Mouse (Mus musculus): ENCODE measurements at regions not wholly inside any gene's neighbourhood (a gene's known extent, or its start where the extent isn't known, plus 50 kb on each side); places are given as distances from the start of the nearest gene placed in this dataset.

DNA sequence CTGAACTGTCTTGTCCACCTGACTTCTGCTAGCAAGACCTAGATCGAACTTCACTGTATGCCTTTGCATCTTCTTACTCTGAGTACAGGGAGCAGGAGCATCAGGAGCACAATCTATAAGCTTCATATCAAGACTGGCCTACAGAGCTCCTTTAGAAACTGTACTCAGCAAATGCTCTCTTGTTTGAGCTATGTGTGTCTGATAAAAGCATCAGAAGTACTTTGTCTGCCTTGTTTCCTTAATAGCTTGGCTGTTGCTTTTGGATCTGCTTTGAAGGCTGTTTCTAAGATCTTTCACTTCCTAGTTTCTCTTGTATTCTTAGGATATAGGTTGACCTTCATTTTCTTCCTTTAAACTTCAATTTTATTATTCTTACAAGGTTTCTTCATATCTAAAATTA is 175.3 kb upstream of the Cypt12 start:
- no peak overlapping the region for H3K4me3 ChIP-seq (ENCODE audit: low read depth, low read length)
- H3K9ac ChIP-seq (ENCODE audit: low read depth, low read length), result no peak overlapping the region
- no peak overlapping the region for H3K4me2 ChIP-seq (ENCODE audit: low read depth, low read length)
- H3K27ac ChIP-seq (replicated peaks; ENCODE audit: low read depth, low read length), result no peak overlapping the region
- DNase-seq (ENCODE audit: low spot score), result no peak
- H3K27me3 ChIP-seq (replicated peaks; ENCODE audit: control insufficient read depth, insufficient read depth, low read length), result no peaks in the 10 kb centered on the region
- H3K9me3 ChIP-seq (ENCODE audit: control insufficient read depth, low read length), result no peaks in the 10 kb centered on the region
- WGBS, result 88% methylated on average over 1 of the region's 1 CpGs
- no peaks in the 10 kb centered on the region for H3K4me1 ChIP-seq (ENCODE audit: control insufficient read depth, insufficient read depth, low read length)
- ATAC-seq (ENCODE audit: low read depth), result no peak
- no peaks in the 10 kb centered on the region for H3K36me3 ChIP-seq (ENCODE audit: control insufficient read depth, insufficient read depth, low read length)

DNA sequence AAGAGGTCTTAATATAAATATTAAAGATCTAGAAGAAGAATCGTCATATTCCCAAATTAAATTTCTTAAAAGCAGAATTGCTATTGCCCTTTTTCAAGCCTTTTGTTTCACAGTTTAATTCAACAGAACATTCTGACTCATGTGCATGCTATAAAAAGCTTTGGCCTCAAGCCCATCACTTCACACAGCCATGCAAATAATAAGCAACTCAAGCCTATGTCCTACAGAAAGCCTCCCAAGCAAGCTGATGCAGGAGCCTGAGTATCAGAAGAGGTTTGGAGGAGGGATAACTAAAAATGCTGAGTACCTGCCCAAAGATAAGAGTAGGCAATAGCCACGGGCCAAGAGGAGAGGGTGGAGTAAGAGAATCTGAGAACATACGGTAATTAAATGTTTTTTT is 169.1 kb upstream of the Cypt12 start:
- 77% methylated on average over 3 of the region's 3 CpGs for WGBS

DNA sequence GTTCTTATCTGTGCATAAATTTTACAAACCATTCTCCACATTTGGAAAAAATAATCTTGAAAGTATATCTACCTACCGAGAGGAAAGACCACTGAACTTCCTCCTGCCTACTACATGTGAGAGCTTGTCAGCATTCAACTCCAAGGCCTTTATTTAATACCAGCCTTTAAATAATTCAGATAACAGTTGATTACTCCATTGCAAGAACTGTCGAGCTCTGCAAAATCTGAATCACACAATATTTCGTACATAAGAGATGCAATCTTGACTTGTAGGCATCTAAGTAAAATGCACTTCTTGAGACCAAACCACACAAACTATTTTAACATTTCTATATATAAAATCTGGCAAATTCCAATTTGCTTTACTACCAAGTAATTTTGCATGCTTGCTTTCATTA is 164.1 kb upstream of the Cypt12 start:
- no peak overlapping the region for H3K27ac ChIP-seq (replicated peaks; ENCODE audit: low read depth, low read length)
- 66% methylated on average over 3 of the region's 3 CpGs for WGBS

More for the DNA sequence above, 169.1 kb upstream of the Cypt12 start:
- ATAC-seq (ENCODE audit: low read depth) (no peak), DNase-seq (ENCODE audit: low spot score) (no peak)
- Histone ChIP-seq H3K4me3 (ENCODE audit: low read depth, low read length) (no peak overlapping the region), H3K27ac (replicated peaks; ENCODE audit: low read depth, low read length) (no peak overlapping the region), H3K4me1 (ENCODE audit: control insufficient read depth, insufficient read depth, low read length) (no peaks in the 10 kb centered on the region), H3K4me2 (ENCODE audit: low read depth, low read length) (no peak overlapping the region), H3K27me3 (replicated peaks; ENCODE audit: control insufficient read depth, insufficient read depth, low read length) (peaks cover 6% of the 10 kb centered on the region), H3K9me3 (ENCODE audit: control insufficient read depth, low read length) (no peaks in the 10 kb centered on the region), H3K36me3 (ENCODE audit: control insufficient read depth, insufficient read depth, low read length) (no peaks in the 10 kb centered on the region), H3K9ac (ENCODE audit: low read depth, low read length) (no peak overlapping the region)

DNA sequence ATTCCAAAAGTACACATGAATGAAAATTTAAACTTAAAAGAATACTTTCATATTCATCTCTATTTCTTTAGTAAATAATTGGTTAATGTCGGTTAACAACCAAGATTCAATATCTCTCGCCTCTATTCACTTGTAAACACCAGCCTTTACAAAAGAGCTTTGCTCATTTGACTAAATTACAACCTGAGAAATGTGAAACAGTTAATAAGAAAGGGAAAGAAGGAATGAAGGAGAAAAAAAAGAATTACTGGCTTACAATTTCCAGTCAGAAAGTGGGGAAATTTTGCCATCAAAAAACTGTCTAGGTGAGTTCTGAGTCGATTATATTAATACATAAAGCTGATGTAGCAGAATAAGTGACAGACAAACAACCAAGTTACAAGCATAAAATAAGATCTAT is 163.6 kb upstream of the Cypt12 start:
- Histone ChIP-seq H3K36me3 (ENCODE audit: control insufficient read depth, insufficient read depth, low read length) (no peaks in the 10 kb centered on the region), H3K4me1 (ENCODE audit: control insufficient read depth, insufficient read depth, low read length) (peaks cover 11% of the 10 kb centered on the region), H3K9ac (ENCODE audit: low read depth, low read length) (no peak overlapping the region), H3K4me3 (ENCODE audit: low read depth, low read length) (no peak overlapping the region), H3K9me3 (ENCODE audit: control insufficient read depth, low read length) (no peaks in the 10 kb centered on the region), H3K27ac (replicated peaks; ENCODE audit: low read depth, low read length) (no peak overlapping the region), H3K27me3 (replicated peaks; ENCODE audit: control insufficient read depth, insufficient read depth, low read length) (peaks cover 58% of the 10 kb centered on the region), H3K4me2 (ENCODE audit: low read depth, low read length) (no peak overlapping the region)
- ATAC-seq (ENCODE audit: low read depth) (no peak), DNase-seq (ENCODE audit: low spot score) (no peak)
- 39% methylated on average over 3 of the region's 3 CpGs for WGBS

More for the DNA sequence above, 164.1 kb upstream of the Cypt12 start:
- no peak for DNase-seq (ENCODE audit: low spot score)
- peaks cover 53% of the 10 kb centered on the region for H3K27me3 ChIP-seq (replicated peaks; ENCODE audit: control insufficient read depth, insufficient read depth, low read length)
- no peak overlapping the region for H3K4me3 ChIP-seq (ENCODE audit: low read depth, low read length)
- H3K4me1 ChIP-seq (ENCODE audit: control insufficient read depth, insufficient read depth, low read length), result peaks cover 11% of the 10 kb centered on the region
- no peak for ATAC-seq (ENCODE audit: low read depth)
- H3K4me2 ChIP-seq (ENCODE audit: low read depth, low read length), result no peak overlapping the region
- H3K9me3 ChIP-seq (ENCODE audit: control insufficient read depth, low read length), result no peaks in the 10 kb centered on the region
- no peak overlapping the region for H3K9ac ChIP-seq (ENCODE audit: low read depth, low read length)
- no peaks in the 10 kb centered on the region for H3K36me3 ChIP-seq (ENCODE audit: control insufficient read depth, insufficient read depth, low read length)

DNA sequence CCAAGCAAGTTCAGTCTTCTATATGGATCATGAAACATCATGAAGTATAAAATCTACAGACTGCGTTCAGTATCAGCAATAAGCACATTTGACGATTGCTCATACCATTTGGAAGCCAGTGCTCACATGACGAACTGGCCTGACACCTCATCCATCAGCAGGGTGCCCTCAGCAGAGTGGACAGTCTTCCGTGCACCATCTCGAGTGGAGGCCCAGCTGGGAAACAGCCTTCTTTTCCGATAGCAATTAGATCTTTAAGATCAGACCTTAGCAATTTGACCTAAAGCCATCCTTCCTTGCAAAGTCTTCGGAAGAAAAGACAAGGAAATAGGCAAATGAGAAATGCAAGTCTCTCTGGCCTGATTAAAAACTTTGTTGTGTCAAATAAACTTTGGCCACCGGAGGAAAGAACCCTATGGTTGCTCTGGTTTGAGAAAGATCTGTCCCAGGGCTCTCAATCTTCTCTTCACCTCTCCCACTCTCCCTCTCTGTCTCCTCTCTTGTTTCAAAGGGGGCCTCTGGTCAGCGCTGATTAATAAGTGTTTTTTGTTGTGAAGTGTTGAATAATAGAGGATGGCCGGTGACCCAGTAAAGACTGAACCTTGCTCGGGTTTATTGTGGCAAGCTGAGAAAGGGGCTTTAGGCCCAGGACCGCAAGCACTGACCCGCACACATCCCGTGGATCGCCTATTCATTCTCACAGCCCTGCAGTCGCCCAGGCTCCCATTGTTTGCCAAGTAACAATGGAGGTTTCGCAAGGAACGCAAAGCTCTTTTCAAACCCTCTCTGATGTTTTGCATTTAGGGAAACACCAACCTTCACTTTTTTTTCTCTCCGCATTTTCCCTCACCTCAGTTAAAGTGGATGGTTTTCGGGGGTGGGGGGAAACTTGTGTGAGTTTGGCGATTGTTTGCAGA is 162.8 kb upstream of the Cypt12 start:
- peaks cover 66% of the 10 kb centered on the region for H3K27me3 ChIP-seq (replicated peaks; ENCODE audit: control insufficient read depth, insufficient read depth, low read length)
- ATAC-seq (ENCODE audit: low read depth), result peak; percentile 71; the same call in 1 of the 2 replicates
- peak overlapping the region; percentile 54; the same call in 1 of the 2 replicates for H3K9ac ChIP-seq (ENCODE audit: low read depth, low read length)

DNA sequence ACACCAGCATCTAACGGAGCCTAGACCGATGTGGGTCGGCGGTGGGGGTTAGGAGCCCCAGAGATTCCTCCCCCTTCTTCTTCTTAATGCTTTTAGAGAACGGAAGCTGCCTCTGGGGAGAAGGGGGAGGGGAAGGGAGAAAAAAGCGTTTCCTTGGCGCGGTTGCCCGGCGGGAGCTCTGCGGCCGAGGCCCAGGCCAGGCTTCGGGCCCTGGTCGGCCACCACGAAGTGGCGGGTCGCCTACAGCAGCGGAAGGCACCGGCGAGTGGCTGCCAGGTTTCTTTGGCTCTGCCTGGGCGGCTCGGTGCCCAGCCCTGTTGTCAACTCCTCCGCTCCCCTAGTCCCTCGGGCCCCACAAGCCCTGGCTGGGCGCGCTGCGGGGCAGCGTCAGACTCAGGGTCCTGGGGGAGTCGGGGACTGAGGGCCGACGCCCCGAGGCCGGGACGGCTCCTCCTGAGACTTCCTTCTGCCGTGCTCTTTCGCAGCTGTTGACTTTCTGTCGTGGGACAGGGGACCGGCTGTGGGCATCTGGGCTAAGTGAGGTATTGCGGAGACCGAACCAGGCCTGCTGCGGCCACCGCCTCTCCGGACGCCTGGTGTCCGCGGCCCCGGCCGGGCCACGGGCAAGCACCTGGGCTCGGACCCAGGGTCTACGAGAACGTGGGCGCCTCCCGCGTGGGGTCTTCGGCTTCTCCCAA is 162.0 kb upstream of the Cypt12 start:
- Histone ChIP-seq H3K27ac (replicated peaks; ENCODE audit: low read depth, low read length) (no peak overlapping the region; the same call in 1 of the 2 replicates), H3K9ac (ENCODE audit: low read depth, low read length) (peak overlapping the region; percentile 54), H3K4me1 (ENCODE audit: control insufficient read depth, insufficient read depth, low read length) (peaks cover 11% of the 10 kb centered on the region), H3K27me3 (replicated peaks; ENCODE audit: control insufficient read depth, insufficient read depth, low read length) (peaks cover 73% of the 10 kb centered on the region), H3K9me3 (ENCODE audit: control insufficient read depth, low read length) (no peaks in the 10 kb centered on the region), H3K4me2 (ENCODE audit: low read depth, low read length) (peak overlapping the region; percentile 73), H3K4me3 (ENCODE audit: low read depth, low read length) (peak overlapping the region; percentile 42), H3K36me3 (ENCODE audit: control insufficient read depth, insufficient read depth, low read length) (no peaks in the 10 kb centered on the region)
- ATAC-seq (ENCODE audit: low read depth), result peak; percentile 56; the same call in 1 of the 2 replicates
- DNase-seq (ENCODE audit: low spot score), result peak; percentile 38
- WGBS, result 1% methylated on average over 21 of the region's 56 CpGs

More for the DNA sequence above, 162.8 kb upstream of the Cypt12 start:
- Histone ChIP-seq H3K4me1 (ENCODE audit: control insufficient read depth, insufficient read depth, low read length) (peaks cover 11% of the 10 kb centered on the region), H3K27ac (replicated peaks; ENCODE audit: low read depth, low read length) (no peak overlapping the region; the same call in 1 of the 2 replicates), H3K4me3 (ENCODE audit: low read depth, low read length) (peak overlapping the region; percentile 42), H3K36me3 (ENCODE audit: control insufficient read depth, insufficient read depth, low read length) (no peaks in the 10 kb centered on the region), H3K9me3 (ENCODE audit: control insufficient read depth, low read length) (no peaks in the 10 kb centered on the region), H3K4me2 (ENCODE audit: low read depth, low read length) (peak overlapping the region; percentile 73)
- WGBS, result 4% methylated on average over 21 of the region's 21 CpGs
- peak; percentile 50 for DNase-seq (ENCODE audit: low spot score)

DNA sequence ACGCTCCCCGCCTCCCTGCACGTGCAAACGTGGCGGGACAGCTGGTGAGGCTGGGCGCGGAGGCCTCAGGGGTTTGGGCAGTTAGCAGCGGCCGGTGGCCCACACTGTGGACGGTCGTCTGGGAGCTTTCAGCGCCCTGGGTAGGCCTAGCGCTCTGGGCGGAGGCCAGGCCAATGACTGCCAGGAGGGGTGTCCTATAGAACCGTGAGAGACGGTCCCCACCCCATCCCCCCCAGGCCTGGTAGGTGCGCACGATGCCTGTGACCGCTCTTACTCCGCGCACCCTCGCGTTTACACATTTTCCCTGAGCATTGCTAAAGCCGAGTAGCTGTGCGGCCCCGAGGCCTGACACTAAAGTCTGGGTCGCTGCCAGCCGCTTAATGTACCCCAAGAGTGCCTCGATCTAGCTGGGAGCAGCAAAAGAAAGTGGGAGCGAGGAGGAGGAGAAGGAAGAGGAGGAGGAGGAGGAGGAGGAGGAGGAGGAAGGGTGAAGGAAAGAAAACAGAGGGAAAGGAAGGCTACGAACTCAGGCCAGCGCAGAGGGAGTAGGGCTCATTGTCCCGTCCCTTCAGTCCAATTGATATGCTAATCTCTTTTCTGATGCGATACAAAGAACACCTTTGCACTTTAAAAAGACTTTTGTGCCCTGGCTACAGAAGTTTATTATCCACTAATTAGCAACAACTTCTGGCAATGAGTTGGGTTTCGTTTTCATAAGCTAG is 161.3 kb upstream of the Cypt12 start:
- peak; percentile 73 for ATAC-seq (ENCODE audit: low read depth)
- H3K4me2 ChIP-seq (ENCODE audit: low read depth, low read length), result peak overlapping the region; percentile 73
- H3K27ac ChIP-seq (replicated peaks; ENCODE audit: low read depth, low read length), result no peak overlapping the region; the same call in 1 of the 2 replicates
- H3K4me1 ChIP-seq (ENCODE audit: control insufficient read depth, insufficient read depth, low read length), result peaks cover 11% of the 10 kb centered on the region
- DNase-seq (ENCODE audit: low spot score), result no peak
- no peaks in the 10 kb centered on the region for H3K36me3 ChIP-seq (ENCODE audit: control insufficient read depth, insufficient read depth, low read length)
- WGBS, result 3% methylated on average over 18 of the region's 35 CpGs
- peak overlapping the region; percentile 42 for H3K4me3 ChIP-seq (ENCODE audit: low read depth, low read length)
- no peaks in the 10 kb centered on the region for H3K9me3 ChIP-seq (ENCODE audit: control insufficient read depth, low read length)
- H3K27me3 ChIP-seq (replicated peaks; ENCODE audit: control insufficient read depth, insufficient read depth, low read length), result peaks cover 80% of the 10 kb centered on the region
- H3K9ac ChIP-seq (ENCODE audit: low read depth, low read length), result peak overlapping the region; percentile 54; the same call in 1 of the 2 replicates
